Comparison of ENCODE assay signal across 20 mouse cellular contexts in genomic region chr17:28249062-28249461, GRCm38 (mm10). TPM values are rescaled to one million over a fixed set of nuclear protein-coding genes. Genes with fewer than 3 reads are reported as not detected.
A peak's percentile ranks its signal among the peaks of the same experiment; 100 is the strongest.
DNase-seq lines count a peak whose midpoint lies in the region; ATAC-seq and TF ChIP-seq lines count a peak whose summit lies in the region.
"Had no signal": no experiment of that assay in that cellular context is flagged by ENCODE, and none has a peak within 500 bp of the region (broad histone marks: within the 10 kb centered on the region; RNA-seq: fewer than 3 reads in every experiment).

No protein-coding gene starts in this region.

- intact Hi-C loops in heart, adult 2 months (cut with DNase I), result no loop called here

- H3K9ac ChIP-seq in heart, adult 2 months (ENCODE audit: low read depth, low read length), result no peak overlapping the region
- H3K9ac ChIP-seq in lung, embryonic 14.5 days, result no peak overlapping the region
- H3K9ac ChIP-seq in limb, embryonic 12.5 days (replicated peaks), result no peak overlapping the region
- H3K9ac ChIP-seq: embryonic facial prominence, embryonic 12.5 days; forebrain, embryonic 12.5 days had no signal

- H3ac ChIP-seq in C2C12 (ENCODE audit: control insufficient read depth, insufficient read length, low read depth), result no peak overlapping the region

- no peaks in the 10 kb centered on the region for H3K27me3 ChIP-seq in heart, adult 2 months (ENCODE audit: control insufficient read depth, insufficient read depth, low read length)
- no peaks in the 10 kb centered on the region for H3K27me3 ChIP-seq in heart, embryonic 10.5 days (ENCODE audit: insufficient read depth, poor library complexity, severe bottlenecking)
- no peaks in the 10 kb centered on the region for H3K27me3 ChIP-seq in lung, embryonic 14.5 days (ENCODE audit: insufficient read depth, low read length)
- H3K27me3 ChIP-seq in C2C12 (ENCODE audit: control insufficient read depth, insufficient read depth, insufficient read length), result no peaks in the 10 kb centered on the region
- no peaks in the 10 kb centered on the region for H3K27me3 ChIP-seq in limb, embryonic 12.5 days
- H3K27me3 ChIP-seq: embryonic facial prominence, embryonic 12.5 days; forebrain, embryonic 12.5 days had no signal

- peak overlapping the region; percentile 36 for H3K27ac ChIP-seq in heart, adult 2 months
- no peak overlapping the region for H3K27ac ChIP-seq in heart, embryonic 10.5 days
- no peak overlapping the region for H3K27ac ChIP-seq in lung, embryonic 14.5 days (ENCODE audit: low read depth)
- peak overlapping the region; percentile 31 for H3K27ac ChIP-seq in limb, embryonic 12.5 days
- H3K27ac ChIP-seq: embryonic facial prominence, embryonic 12.5 days; forebrain, embryonic 12.5 days; hindbrain, embryonic 10.5 days had no signal

- H3K79me3 ChIP-seq in C2C12 (ENCODE audit: low read depth), result peaks cover 23% of the 10 kb centered on the region

- H3K4me3 ChIP-seq in heart, adult 2 months, result no peak overlapping the region
- no peak overlapping the region for H3K4me3 ChIP-seq in heart, embryonic 10.5 days
- H3K4me3 ChIP-seq in lung, embryonic 14.5 days (ENCODE audit: low read depth, low read length), result no peak overlapping the region
- no peak overlapping the region for H3K4me3 ChIP-seq in C2C12 (ENCODE audit: insufficient read depth, poor library complexity, severe bottlenecking)
- no peak overlapping the region for H3K4me3 ChIP-seq in limb, embryonic 12.5 days (replicated peaks)
- H3K4me3 ChIP-seq: embryonic facial prominence, embryonic 12.5 days; forebrain, embryonic 12.5 days; hindbrain, embryonic 10.5 days had no signal

- TF ChIP-seq POLR2A in heart, adult 2 months (IDR thresholded peaks at IDR 0.05; ENCODE audit: insufficient read depth, low read depth, low read length), result no peak

- no peak for TF ChIP-seq EP300 in heart, adult 2 months (IDR thresholded peaks at IDR 0.05; ENCODE audit: insufficient read depth, low read depth, low read length)

- ATAC-seq in lung, embryonic 14.5 days (ENCODE audit: insufficient read depth), result no peak
- no peak for ATAC-seq in limb, embryonic 12.5 days (ENCODE audit: insufficient number of reproducible peaks, insufficient read depth, low FRiP score, low TSS enrichment, low read depth)
- ATAC-seq: forebrain, embryonic 16.5 days; hindbrain, embryonic 16.5 days; inflammation-experienced regulatory T-cells, adult 6 months had no signal

- H3K4me2 ChIP-seq in lung, embryonic 14.5 days, result no peak overlapping the region
- H3K4me2 ChIP-seq in limb, embryonic 12.5 days, result no peak overlapping the region
- H3K4me2 ChIP-seq: embryonic facial prominence, embryonic 12.5 days; forebrain, embryonic 12.5 days had no signal

- 50% methylated on average over 12 of the region's 12 CpGs for WGBS in heart, adult 2 months
- 73% methylated on average over 12 of the region's 12 CpGs for WGBS in heart, embryonic 10.5 days
- WGBS in lung, embryonic 14.5 days, result 46% methylated on average over 12 of the region's 12 CpGs
- WGBS in limb, embryonic 12.5 days, result 68% methylated on average over 12 of the region's 12 CpGs

- peaks cover 35% of the 10 kb centered on the region for H3K4me1 ChIP-seq in heart, adult 2 months (ENCODE audit: control insufficient read depth, insufficient read depth, low read length)
- peaks cover 45% of the 10 kb centered on the region for H3K4me1 ChIP-seq in heart, embryonic 10.5 days
- H3K4me1 ChIP-seq in lung, embryonic 14.5 days (ENCODE audit: insufficient read depth), result peaks cover 8% of the 10 kb centered on the region; the same call in 1 of the 2 replicates
- peaks cover 64% of the 10 kb centered on the region for H3K4me1 ChIP-seq in limb, embryonic 12.5 days (replicated peaks)

- TF ChIP-seq CTCF in heart, adult 2 months (IDR thresholded peaks at IDR 0.05), result no peak
- TF ChIP-seq CTCF in lung, embryonic 14.5 days (IDR thresholded peaks at IDR 0.05; ENCODE audit: low read depth), result no peak
- no peak for TF ChIP-seq CTCF in C2C12 (IDR thresholded peaks at IDR 0.05; ENCODE audit: control insufficient read depth, insufficient read depth, insufficient read length)

- no peaks in the 10 kb centered on the region for H3K9me3 ChIP-seq in heart, embryonic 10.5 days
- H3K9me3 ChIP-seq in lung, embryonic 14.5 days (ENCODE audit: low read depth, low read length), result no peaks in the 10 kb centered on the region
- H3K9me3 ChIP-seq in limb, embryonic 12.5 days, result 0 out of 2 replicates have a peak, but pooled peaks cover 3% of the 10 kb centered on the region
- H3K9me3 ChIP-seq: embryonic facial prominence, embryonic 12.5 days; forebrain, embryonic 12.5 days; hindbrain, embryonic 10.5 days had no signal

- no peaks in the 10 kb centered on the region; the same call in none of the 2 replicates for H3K79me2 ChIP-seq in heart, adult 2 months (replicated peaks; ENCODE audit: control insufficient read depth, insufficient read depth, low read length)
- H3K79me2 ChIP-seq in C2C12 (ENCODE audit: control insufficient read depth, insufficient read depth), result peaks cover 58% of the 10 kb centered on the region

- DNase-seq in heart, adult 2 months, result no peak
- no peak for DNase-seq in heart, embryonic 10.5 days (ENCODE audit: low spot score)
- DNase-seq in lung, embryonic 14.5 days, result peak; percentile 25
- DNase-seq in lung, adult 18-20 months, result no peak
- no peak for DNase-seq in adrenal gland, postnatal 36 days
- DNase-seq: adrenal gland, adult 2 months; adrenal gland, postnatal 25 days; cerebellum, adult 2 months; cerebellum, postnatal 10 days; embryo, embryonic 11 days; gastrocnemius, postnatal 14 days; heart, postnatal 14 days had no signal

- no peaks in the 10 kb centered on the region; the same call in 1 of the 2 replicates for H3K36me3 ChIP-seq in heart, adult 2 months (ENCODE audit: control insufficient read depth, insufficient read depth, low read length)
- peaks cover 10% of the 10 kb centered on the region; the same call in 1 of the 2 replicates for H3K36me3 ChIP-seq in heart, embryonic 10.5 days
- H3K36me3 ChIP-seq in lung, embryonic 14.5 days (ENCODE audit: insufficient read depth), result 0 out of 2 replicates have a peak, but pooled peaks cover 3% of the 10 kb centered on the region
- H3K36me3 ChIP-seq in C2C12 (ENCODE audit: control insufficient read depth, insufficient read depth), result peaks cover 14% of the 10 kb centered on the region
- peaks cover 19% of the 10 kb centered on the region for H3K36me3 ChIP-seq in limb, embryonic 12.5 days
- H3K36me3 ChIP-seq: forebrain, embryonic 12.5 days had no signal

TF ChIP-seq in C2C12, 6 proteins besides CTCF, POLR2A, EP300 and RAD21:
- TF ChIP-seq MAX (IDR thresholded peaks at IDR 0.05) (no peak), MYOD1 (IDR thresholded peaks at IDR 0.05; ENCODE audit: control insufficient read depth, insufficient read length, low read depth) (peak; percentile 70)

RNA-seq across cellular contexts. Expression of gene Ppard, which starts 16.6 kb away (rescaled TPM):
- 10 to 100 TPM; 31.5 to 35.9 TPM for total RNA-seq in heart, adult 2 months (2021)
- 31.2 and 33.0 TPM in 2 replicates for polyA plus RNA-seq in heart, adult 2 months (2012; rRNA removed)
- 0.87 and 1.2 TPM in 2 replicates for polyA plus RNA-seq in heart, embryonic 10.5 days (2016; fragmentation: Nextera tagmentation; extraction: Ambion mirVana)
- 1.8 and 2.8 TPM in 2 replicates for polyA plus RNA-seq in lung, embryonic 14.5 days (2014; fragmentation: Nextera tagmentation; extraction: Ambion mirVana)
- polyA plus RNA-seq in C2C12 (2012; fragmentation: generic; extraction: Trizol), result 24.7 TPM
- 3.2 and 3.5 TPM in 2 replicates for polyA plus RNA-seq in limb, embryonic 12.5 days (2016; fragmentation: Nextera tagmentation; extraction: Ambion mirVana)
- 10 to 100 TPM; 40.1 to 66.6 TPM for total RNA-seq in adrenal gland, postnatal 36 days (2021)

RNA-seq across cellular contexts. Expression of gene Def6, which starts 41.5 kb away (rescaled TPM):
- 1 to 10 TPM; 2.9 to 4.5 TPM for total RNA-seq in heart, adult 2 months (2021)
- polyA plus RNA-seq in heart, adult 2 months (2012; rRNA removed), result 3.4 and 4.0 TPM in 2 replicates
- polyA plus RNA-seq in heart, embryonic 10.5 days (2016; fragmentation: Nextera tagmentation; extraction: Ambion mirVana), result 3.2 and 5.2 TPM in 2 replicates
- polyA plus RNA-seq in lung, embryonic 14.5 days (2014; fragmentation: Nextera tagmentation; extraction: Ambion mirVana), result 2.4 and 2.7 TPM in 2 replicates
- 5.7 TPM for polyA plus RNA-seq in C2C12 (2012; fragmentation: generic; extraction: Trizol)
- 11.1 and 12.8 TPM in 2 replicates for polyA plus RNA-seq in limb, embryonic 12.5 days (2016; fragmentation: Nextera tagmentation; extraction: Ambion mirVana)
- total RNA-seq in adrenal gland, postnatal 36 days (2021), result 1 to 10 TPM; 1.4 to 1.5 TPM

Comparison
In these comparisons a context has a peak if more than half of its experiments do, and no peak if none do; other contexts are left out.
1. H3K27ac ChIP-seq: peak in heart, adult 2 months (single experiment) and limb, embryonic 12.5 days (single experiment); none in heart, embryonic 10.5 days (single experiment) and lung, embryonic 14.5 days (single experiment).